Mouse (Mus musculus): ENCODE results near the gene Tmem141. TPM values are rescaled to one million over a fixed set of nuclear protein-coding genes. Genes with fewer than 3 reads are reported as not detected.

Tmem141 gene
- polyA plus RNA-seq, 1 experiment from 2014 or later: 10.5 TPM

Other genes starting within 250 kb of the Tmem141 start
- gene Sapcd2, start 249.7 kb downstream of the Tmem141 start, polyA plus RNA-seq (2015; fragmentation: Nextera tagmentation; extraction: Ambion mirVana): 14.7 and 16.2 TPM in 2 replicates
- 0.54 and 1.0 TPM in 2 replicates for gene Entpd2, start 226.1 kb downstream of the Tmem141 start, polyA plus RNA-seq (2015; fragmentation: Nextera tagmentation; extraction: Ambion mirVana)
- 4.7 and 4.8 TPM in 2 replicates for gene Npdc1, start 222.7 kb downstream of the Tmem141 start, polyA plus RNA-seq (2015; fragmentation: Nextera tagmentation; extraction: Ambion mirVana)
- gene Fut7, start 198.7 kb downstream of the Tmem141 start, polyA plus RNA-seq (2015; fragmentation: Nextera tagmentation; extraction: Ambion mirVana): 0.96 and 1.2 TPM in 2 replicates
- gene Abca2, start 193.3 kb downstream of the Tmem141 start, polyA plus RNA-seq (2015; fragmentation: Nextera tagmentation; extraction: Ambion mirVana): 1.3 and 1.8 TPM in 2 replicates
- 0.54 and 0.63 TPM in 2 replicates for gene Clic3, start 165.2 kb downstream of the Tmem141 start, polyA plus RNA-seq (2015; fragmentation: Nextera tagmentation; extraction: Ambion mirVana)
- 10.1 TPM in 2 replicates for gene Paxx, start 160.9 kb downstream of the Tmem141 start, polyA plus RNA-seq (2015; fragmentation: Nextera tagmentation; extraction: Ambion mirVana)
- gene Ptgds, start 152.0 kb downstream of the Tmem141 start, polyA plus RNA-seq (2015; fragmentation: Nextera tagmentation; extraction: Ambion mirVana): 0.35 and 0.71 TPM in 2 replicates
- not detected in 2 replicates for gene Lcn12, start 128.1 kb downstream of the Tmem141 start, polyA plus RNA-seq (2015; fragmentation: Nextera tagmentation; extraction: Ambion mirVana)
- gene Fbxw5, start 121.3 kb downstream of the Tmem141 start, polyA plus RNA-seq (2015; fragmentation: Nextera tagmentation; extraction: Ambion mirVana): 23.8 and 24.7 TPM in 2 replicates
- 90.7 and 105 TPM in 2 replicates for gene C8g, start 120.3 kb downstream of the Tmem141 start, polyA plus RNA-seq (2015; fragmentation: Nextera tagmentation; extraction: Ambion mirVana)
- gene Traf2, start 75.1 kb downstream of the Tmem141 start, polyA plus RNA-seq (2015; fragmentation: Nextera tagmentation; extraction: Ambion mirVana): 13.0 and 13.3 TPM in 2 replicates
- gene Edf1, start 64.2 kb downstream of the Tmem141 start, polyA plus RNA-seq (2015; fragmentation: Nextera tagmentation; extraction: Ambion mirVana): 190 and 194 TPM in 2 replicates
- 2.9 and 7.2 TPM in 2 replicates for gene Mamdc4, start 47.2 kb downstream of the Tmem141 start, polyA plus RNA-seq (2015; fragmentation: Nextera tagmentation; extraction: Ambion mirVana)
- 31.2 and 34.4 TPM in 2 replicates for gene Phpt1, start 46.8 kb downstream of the Tmem141 start, polyA plus RNA-seq (2015; fragmentation: Nextera tagmentation; extraction: Ambion mirVana)
- gene Ajm1, start 40.2 kb downstream of the Tmem141 start, polyA plus RNA-seq (2015; fragmentation: Nextera tagmentation; extraction: Ambion mirVana): 0.07 TPM in 1 of 2 replicates, not detected in the other
- 17.5 and 19.9 TPM in 2 replicates for gene Rabl6, start 13.5 kb downstream of the Tmem141 start, polyA plus RNA-seq (2015; fragmentation: Nextera tagmentation; extraction: Ambion mirVana)
- 0.02 and 0.05 TPM in 2 replicates for gene Ccdc183, start 4.3 kb downstream of the Tmem141 start, polyA plus RNA-seq (2015; fragmentation: Nextera tagmentation; extraction: Ambion mirVana)
- 86.7 and 88.1 TPM in 2 replicates for gene Fcna, start 6.0 kb upstream of the Tmem141 start, polyA plus RNA-seq (2015; fragmentation: Nextera tagmentation; extraction: Ambion mirVana)
- gene Lcn8, start 31.1 kb upstream of the Tmem141 start, polyA plus RNA-seq (2015; fragmentation: Nextera tagmentation; extraction: Ambion mirVana): not detected in 2 replicates
- gene Lcn5, start 35.9 kb upstream of the Tmem141 start, polyA plus RNA-seq (2015; fragmentation: Nextera tagmentation; extraction: Ambion mirVana): not detected in 2 replicates
- not detected in 2 replicates for gene Lcn6, start 54.8 kb upstream of the Tmem141 start, polyA plus RNA-seq (2015; fragmentation: Nextera tagmentation; extraction: Ambion mirVana)
- gene Lcn10, start 60.7 kb upstream of the Tmem141 start, polyA plus RNA-seq (2015; fragmentation: Nextera tagmentation; extraction: Ambion mirVana): not detected in 2 replicates
- not detected in 2 replicates for gene Obp2a, start 78.0 kb upstream of the Tmem141 start, polyA plus RNA-seq (2015; fragmentation: Nextera tagmentation; extraction: Ambion mirVana)
- gene Bmyc, start 84.7 kb upstream of the Tmem141 start, polyA plus RNA-seq (2015; fragmentation: Nextera tagmentation; extraction: Ambion mirVana): 6.9 and 7.4 TPM in 2 replicates
- not detected in 2 replicates for gene Obp2b, start 115.0 kb upstream of the Tmem141 start, polyA plus RNA-seq (2015; fragmentation: Nextera tagmentation; extraction: Ambion mirVana)
- gene Lcn3, start 143.6 kb upstream of the Tmem141 start, polyA plus RNA-seq (2015; fragmentation: Nextera tagmentation; extraction: Ambion mirVana): not detected in 2 replicates
- not detected in 2 replicates for gene Lcn11, start 155.0 kb upstream of the Tmem141 start, polyA plus RNA-seq (2015; fragmentation: Nextera tagmentation; extraction: Ambion mirVana)
- not detected in 2 replicates for gene Gm13539, start 160.3 kb upstream of the Tmem141 start, polyA plus RNA-seq (2015; fragmentation: Nextera tagmentation; extraction: Ambion mirVana)
- gene Glt6d1, start 193.8 kb upstream of the Tmem141 start, polyA plus RNA-seq (2015; fragmentation: Nextera tagmentation; extraction: Ambion mirVana): not detected in 2 replicates
- not detected in 2 replicates for gene Lcn9, start 201.1 kb upstream of the Tmem141 start, polyA plus RNA-seq (2015; fragmentation: Nextera tagmentation; extraction: Ambion mirVana)
- gene Sohlh1, start 225.2 kb upstream of the Tmem141 start, polyA plus RNA-seq (2015; fragmentation: Nextera tagmentation; extraction: Ambion mirVana): not detected in 2 replicates
- not detected in 2 replicates for gene Kcnt1, start 241.7 kb upstream of the Tmem141 start, polyA plus RNA-seq (2015; fragmentation: Nextera tagmentation; extraction: Ambion mirVana)

Measured in liver, embryonic 16.5 days (tissue).